Mouse (Mus musculus) embryonic fibroblast, embryonic 13.5 days (primary cell): ENCODE measurements around the gene Gyg. TPM values are rescaled to one million over a fixed set of nuclear protein-coding genes. Genes with fewer than 3 reads are reported as not detected.
"Not testable (repeated sequence)": the region's sequence is repeated elsewhere in the genome, so short reads cannot be mapped to it uniquely, and the experiment has no call there.

ENCODE experiments used
- H3K27ac ChIP-seq: 2 replicates; pipeline ENCODE4 v1.5.1; 2012; ENCODE audit warnings: low read length, control low read depth, inconsistent platforms; ENCODE audit not compliant: insufficient read depth
- H3K4me1 ChIP-seq: 2 replicates; pipeline ENCODE4 v1.6.1; 2011; ENCODE audit warnings: low read length; ENCODE audit not compliant: control insufficient read depth, insufficient read depth
- H3K4me3 ChIP-seq: 2 replicates; pipeline ENCODE4 v1.5.1; 2011; ENCODE audit warnings: mild to moderate bottlenecking, control low read depth, low read length; ENCODE audit not compliant: insufficient read depth
- CTCF ChIP-seq: IDR thresholded peaks from 2 replicates; pipeline ENCODE4 v1.5.1; 2011; ENCODE audit warnings: mild to moderate bottlenecking, control low read depth, low read length, moderate library complexity, borderline replicate concordance; ENCODE audit not compliant: insufficient read depth
- POLR2A ChIP-seq: IDR thresholded peaks from 2 replicates; pipeline ENCODE4 v1.6.1; 2011; ENCODE audit warnings: low read depth, mild to moderate bottlenecking, control low read depth, low read length, moderate library complexity
- polyA plus RNA-seq: library from polyadenylated mRNA; stranded (reverse); fragments of >200 nt; gene quantifications from 2 replicates; pipeline ENCODE4 v1.2.4, GENCODE M21; 2011; ENCODE audit warnings: low read depth; ENCODE audit not compliant: missing spikeins, insufficient read length

Gene Gyg
- polyA plus RNA-seq, 1 experiment, result 89.4 TPM

DNA sequence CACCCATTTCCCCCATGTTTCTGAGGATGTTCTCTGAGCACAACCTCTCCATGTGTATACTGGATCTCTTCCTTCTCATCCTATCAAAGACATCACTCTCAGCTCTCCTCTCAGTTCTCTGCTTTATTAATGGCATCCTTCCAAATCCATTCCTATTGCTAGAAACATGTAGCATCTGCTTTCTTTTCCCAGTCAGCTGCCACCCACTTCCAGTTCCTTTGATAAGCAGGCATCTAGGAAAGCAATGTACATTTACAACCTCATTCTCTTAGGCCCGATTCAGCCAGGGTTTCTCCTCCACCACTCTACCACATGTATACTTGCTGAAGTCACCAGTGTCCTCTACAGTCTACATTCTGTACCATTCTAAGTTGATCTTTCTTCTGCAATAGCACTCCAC lies 21.4 kb downstream of the Gyg start:
- H3K27ac ChIP-seq, result no peak overlapping the region
- no peak overlapping the region for H3K4me3 ChIP-seq
- TF ChIP-seq POLR2A (no peak), CTCF (no peak)
- peaks cover 2% of the 10 kb centered on the region; the same call in 1 of the 2 replicates for H3K4me1 ChIP-seq

DNA sequence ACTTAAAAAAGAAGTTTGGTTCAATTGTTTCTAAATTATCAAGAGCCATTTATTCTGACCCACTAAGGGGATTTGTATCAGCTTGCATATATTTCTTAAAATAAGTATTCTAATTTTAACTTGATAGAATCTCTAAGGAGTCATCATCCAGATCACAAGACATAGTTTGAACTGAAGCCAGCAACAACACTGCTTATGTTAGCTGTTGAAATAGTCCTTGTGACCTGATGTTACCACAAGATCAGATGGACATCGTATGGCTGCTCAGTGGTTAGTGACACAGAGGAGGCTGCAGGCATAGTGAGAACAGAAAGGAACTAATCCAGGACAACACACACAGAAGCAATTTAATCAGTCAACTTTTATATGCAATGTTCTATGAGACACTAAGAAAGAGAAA lies 22.4 kb downstream of the Gyg start:
- Histone ChIP-seq H3K27ac (peak overlapping the region; percentile 8; the same call in 1 of the 2 replicates), H3K4me3 (no peak overlapping the region), H3K4me1 (peaks cover 2% of the 10 kb centered on the region; the same call in 1 of the 2 replicates)
- TF ChIP-seq CTCF (no peak), POLR2A (no peak)

DNA sequence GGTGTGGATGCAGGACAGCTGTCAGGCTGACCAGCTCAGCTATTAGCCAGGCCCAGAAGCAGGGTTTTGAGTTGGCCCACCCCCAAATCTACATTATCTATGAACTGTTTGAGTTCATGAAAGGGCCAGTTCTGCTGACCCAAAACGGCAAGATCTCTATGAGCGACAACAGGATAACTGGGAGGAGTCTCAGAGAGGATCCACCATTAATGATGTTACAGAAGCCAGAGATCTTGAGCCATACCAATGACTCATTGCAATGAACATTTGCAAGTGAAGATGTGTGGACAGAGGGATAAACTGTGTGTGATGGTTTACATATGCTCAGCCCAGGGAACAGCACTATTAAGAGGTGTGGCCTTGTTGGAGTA lies 23.8 kb downstream of the Gyg start:
- H3K27ac ChIP-seq, result no peak overlapping the region
- no peak overlapping the region for H3K4me3 ChIP-seq
- TF ChIP-seq POLR2A (no peak), CTCF (no peak)
- peaks cover 2% of the 10 kb centered on the region; the same call in 1 of the 2 replicates for H3K4me1 ChIP-seq

DNA sequence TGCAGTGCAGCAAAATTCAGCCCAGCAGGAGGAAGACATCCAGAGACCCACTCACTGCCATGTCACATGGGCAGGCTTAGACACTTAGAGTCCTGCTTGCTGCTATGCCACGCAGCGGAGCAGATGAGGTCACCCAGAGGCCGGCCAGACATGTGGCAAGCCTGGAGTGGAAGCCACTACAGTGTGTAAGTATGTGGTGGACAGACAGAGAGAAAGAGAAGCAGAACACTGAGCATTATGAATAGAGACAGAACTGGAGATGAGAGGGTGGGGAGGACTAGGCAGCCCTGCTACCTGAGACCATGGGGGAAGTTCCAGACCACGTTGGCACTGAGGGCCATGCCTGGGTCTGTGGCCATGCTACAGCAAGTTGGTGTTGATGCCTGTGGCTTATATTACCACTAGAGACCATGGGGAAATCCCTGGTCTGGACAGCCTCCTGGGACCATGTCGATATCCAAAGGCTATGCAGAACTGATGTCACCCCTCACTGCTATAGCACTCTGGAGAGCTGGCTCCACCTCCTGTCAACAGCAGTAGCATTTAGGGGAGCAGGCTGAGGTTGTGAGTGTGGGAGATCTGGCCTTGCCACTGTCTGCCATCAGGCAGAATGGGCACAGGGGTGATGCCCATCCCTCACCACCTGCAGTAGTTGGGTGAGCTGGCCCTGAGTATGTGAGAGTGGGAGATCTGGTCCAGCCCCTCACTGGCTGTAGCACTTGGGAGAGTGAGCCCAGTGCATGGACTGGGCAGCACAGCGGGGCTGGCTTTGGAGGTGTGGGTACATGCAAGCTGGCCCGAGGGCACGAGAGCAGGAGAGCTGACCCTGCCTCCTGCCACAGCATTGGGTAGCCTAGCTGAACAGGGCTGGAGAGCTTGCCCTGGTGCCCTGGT lies 24.4 kb downstream of the Gyg start:
- Histone ChIP-seq H3K4me1 (peaks cover 2% of the 10 kb centered on the region; the same call in 1 of the 2 replicates), H3K4me3 (no peak overlapping the region), H3K27ac (no peak overlapping the region)
- no peak for TF ChIP-seq POLR2A
- TF ChIP-seq CTCF, result no peak

DNA sequence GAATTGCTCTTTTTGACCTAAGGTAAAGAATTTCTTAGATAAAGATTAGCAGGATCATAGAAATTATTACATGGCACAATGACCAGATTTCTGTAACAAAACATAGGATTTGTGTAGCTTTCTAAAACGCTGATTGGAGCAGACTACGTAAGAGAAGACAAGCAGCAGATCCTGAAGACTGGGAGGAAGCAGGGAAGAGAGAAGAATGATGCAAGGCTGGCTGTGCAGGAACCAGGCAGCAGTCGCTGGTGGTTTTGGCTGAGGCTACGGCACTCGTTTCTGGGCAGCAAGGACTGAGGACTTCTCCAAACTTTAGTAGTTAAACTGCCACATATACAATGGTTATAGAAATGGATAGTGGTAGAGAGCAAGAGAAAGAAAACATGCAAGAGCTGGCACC lies 25.6 kb downstream of the Gyg start:
- Histone ChIP-seq H3K4me3 (no peak overlapping the region), H3K4me1 (peaks cover 2% of the 10 kb centered on the region; the same call in 1 of the 2 replicates), H3K27ac (no peak overlapping the region)
- TF ChIP-seq CTCF (no peak), POLR2A (no peak)

DNA sequence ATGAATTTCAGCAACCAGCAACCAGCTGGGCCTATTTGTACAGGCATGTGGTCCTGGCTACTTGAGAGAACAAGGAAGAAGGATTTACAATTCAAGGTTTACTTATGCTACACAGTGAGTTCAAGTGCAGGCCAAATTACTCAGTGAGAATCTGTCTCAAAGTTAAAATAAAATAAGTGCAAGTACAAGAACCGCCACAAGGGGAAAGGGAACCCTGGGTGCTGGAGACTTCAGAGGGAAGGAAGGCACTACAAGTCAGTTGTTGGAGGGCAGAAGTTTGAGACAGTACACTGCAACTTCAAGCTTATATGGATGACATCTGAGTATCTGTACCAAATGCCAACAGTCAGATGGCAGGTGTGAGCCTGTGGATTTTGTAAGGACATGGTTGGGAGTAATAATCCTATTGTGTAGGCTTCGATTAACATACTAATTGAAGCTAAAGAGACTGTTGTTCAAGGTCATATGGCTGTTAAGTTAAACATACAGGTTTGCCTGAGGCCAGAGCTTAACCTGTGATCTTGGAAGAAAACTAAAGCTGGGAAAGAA lies 28.0 kb downstream of the Gyg start:
- Histone ChIP-seq H3K4me3 (no peak overlapping the region), H3K4me1 (no peaks in the 10 kb centered on the region), H3K27ac (no peak overlapping the region)
- TF ChIP-seq POLR2A (no peak), CTCF (no peak)

DNA sequence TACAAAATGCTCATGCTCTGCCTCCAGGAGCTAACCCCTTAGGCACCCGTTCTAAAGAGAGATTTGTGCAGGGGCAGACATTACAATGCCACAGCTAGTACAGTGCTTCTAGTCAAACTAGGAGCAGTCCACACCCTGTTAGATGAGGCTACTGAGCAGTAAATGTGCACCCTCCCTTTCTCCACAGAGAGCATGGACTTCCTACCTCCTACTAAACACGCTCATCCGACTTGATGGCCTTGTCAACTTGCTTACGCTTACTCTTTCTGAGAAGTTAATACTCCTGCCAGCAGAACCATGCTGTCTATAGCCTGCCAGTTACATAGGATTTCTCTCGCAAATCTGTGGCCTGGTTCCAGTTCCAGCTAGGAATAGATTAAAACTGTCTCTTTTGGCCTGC lies 29.5 kb downstream of the Gyg start:
- no peaks in the 10 kb centered on the region for H3K4me1 ChIP-seq
- no peak for TF ChIP-seq CTCF
- TF ChIP-seq POLR2A, result no peak
- no peak overlapping the region for H3K4me3 ChIP-seq
- no peak overlapping the region for H3K27ac ChIP-seq

DNA sequence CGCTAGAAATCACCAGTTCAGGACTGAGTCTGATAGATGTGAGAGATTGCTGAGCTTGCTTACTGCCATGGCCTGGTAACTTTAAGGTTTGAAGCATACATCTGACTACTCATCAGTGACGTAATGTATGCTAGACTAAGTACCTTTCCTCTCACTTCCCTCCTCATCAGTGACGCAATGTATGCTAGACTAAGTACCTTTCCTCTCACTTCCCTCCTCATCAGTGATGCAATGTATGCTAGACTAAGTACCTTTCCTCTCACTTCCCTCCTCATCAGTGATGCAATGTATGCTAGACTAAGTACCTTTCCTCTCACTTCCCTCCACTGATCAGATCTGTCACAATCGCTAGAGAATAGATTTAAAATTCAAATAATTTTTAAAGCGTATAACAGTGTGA lies 33.5 kb downstream of the Gyg start:
- not testable (repeated sequence) for H3K4me1 ChIP-seq, H3K27ac ChIP-seq, H3K4me3 ChIP-seq

DNA sequence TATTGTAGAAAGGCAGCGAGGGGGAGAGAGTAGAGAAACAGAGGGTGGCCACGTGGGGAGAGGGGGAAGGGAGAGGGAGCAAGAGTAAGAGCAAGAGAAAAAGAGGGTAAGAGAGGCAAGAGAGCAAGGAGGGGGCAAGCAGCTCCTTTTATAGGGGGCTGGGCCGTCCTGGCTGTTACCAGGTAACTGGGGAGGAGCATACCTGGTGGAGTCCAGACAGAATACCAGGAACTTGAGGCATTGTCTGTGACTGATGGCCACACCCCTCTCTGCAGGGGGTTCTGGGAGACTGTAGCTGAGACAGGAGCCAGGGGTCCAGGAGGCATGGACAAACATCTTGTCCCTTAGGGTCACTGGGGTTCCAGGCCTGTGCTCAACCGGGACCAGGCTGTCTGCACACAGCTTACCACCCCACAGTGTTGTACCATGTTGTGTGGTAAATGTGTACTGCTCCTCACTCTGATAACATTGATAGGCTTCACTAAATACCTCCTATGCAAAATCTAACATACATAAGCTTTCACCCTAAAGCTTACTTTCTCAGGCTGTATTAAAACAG lies 35.4 kb downstream of the Gyg start:
- TF ChIP-seq CTCF, result no peak
- no peak for TF ChIP-seq POLR2A
- Histone ChIP-seq H3K4me3 (no peak overlapping the region), H3K4me1 (no peaks in the 10 kb centered on the region), H3K27ac (no peak overlapping the region)

DNA sequence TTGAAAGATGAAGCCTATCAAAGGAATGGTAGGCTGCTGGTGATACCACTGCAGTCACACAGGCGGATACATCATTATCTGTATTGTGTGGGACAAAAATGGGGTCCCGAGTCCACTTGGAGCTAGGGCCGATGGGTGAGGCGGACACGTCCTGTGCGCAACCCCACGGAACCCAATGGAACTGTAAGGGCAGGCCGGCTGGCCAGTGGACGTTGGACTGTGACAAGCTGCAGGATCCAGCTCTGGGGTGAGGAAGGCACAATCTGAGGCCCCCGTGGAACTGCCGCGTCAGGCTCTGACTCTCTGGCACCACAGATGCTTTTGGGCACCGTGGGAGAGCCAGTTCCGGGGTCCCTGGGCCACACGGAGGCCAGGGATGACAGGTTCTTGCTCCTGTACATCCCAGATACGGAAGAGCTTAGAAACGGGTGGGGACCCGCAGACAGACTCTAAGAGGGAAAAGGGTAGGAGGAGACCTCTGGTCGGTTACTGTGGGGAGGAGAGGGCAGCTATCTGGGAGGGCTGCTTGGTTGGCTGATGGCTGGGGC lies 36.0 kb downstream of the Gyg start:
- Histone ChIP-seq H3K27ac (no peak overlapping the region), H3K4me3 (no peak overlapping the region), H3K4me1 (no peaks in the 10 kb centered on the region)
- TF ChIP-seq POLR2A (no peak), CTCF (no peak)
